Mouse (Mus musculus) left cerebral cortex, adult 8-10 months (tissue): ENCODE results near the gene Fam178b. TPM values are rescaled to one million over a fixed set of nuclear protein-coding genes. Genes with fewer than 3 reads are reported as not detected.
"Not testable (repeated sequence)": the region's sequence is repeated elsewhere in the genome, so short reads cannot be mapped to it uniquely, and the experiment has no call there.

Source experiments
- DNase-seq, 2 experiments: peaks; one replicate each; pipeline ENCODE4 v3.0.0; 2022; ENCODE audit warnings: low spot score in 2 of 2
- total RNA-seq, 4 experiments: library from RNA; stranded (reverse); gene quantifications; 2 replicates each; pipeline ENCODE4 v1.2.4; 2022

The Fam178b gene
- total RNA-seq, 4 experiments from 2014 or later = 0.57 TPM; not detected in 3

GRCm38 (mm10) chr1:36672648-36673350, 10.2 kb downstream of the Fam178b start:
- no peak for DNase-seq

- no peak for DNase-seq
Measured at GRCm38 (mm10) chr1:36671260-36671659, 11.7 kb downstream of the Fam178b start.

GRCm38 (mm10) chr1:36670256-36670655, 12.7 kb downstream of the Fam178b start:
- no peak for DNase-seq

- DNase-seq = not testable (repeated sequence)
Measured at GRCm38 (mm10) chr1:36668007-36668406, 15.0 kb downstream of the Fam178b start.

- DNase-seq = no peak
Measured at GRCm38 (mm10) chr1:36665934-36666333, 17.0 kb downstream of the Fam178b start.

GRCm38 (mm10) chr1:36665165-36665723, 17.7 kb downstream of the Fam178b start:
- DNase-seq = no peak

- DNase-seq = no peak
Measured at GRCm38 (mm10) chr1:36664457-36664856, 18.5 kb downstream of the Fam178b start.

GRCm38 (mm10) chr1:36658621-36659399, 24.2 kb downstream of the Fam178b start:
- no peak for DNase-seq

- no peak for DNase-seq
Measured at GRCm38 (mm10) chr1:36657658-36658415, 25.1 kb downstream of the Fam178b start.

- no peak for DNase-seq
Measured at GRCm38 (mm10) chr1:36656233-36656632, 26.8 kb downstream of the Fam178b start.

GRCm38 (mm10) chr1:36655039-36655438, 27.9 kb downstream of the Fam178b start:
- no peak for DNase-seq

GRCm38 (mm10) chr1:36647631-36648030, 35.4 kb downstream of the Fam178b start:
- no peak for DNase-seq

- DNase-seq = no peak
Measured at GRCm38 (mm10) chr1:36646285-36646684, 36.7 kb downstream of the Fam178b start.

- DNase-seq = no peak
Measured at GRCm38 (mm10) chr1:36644615-36645007, 38.4 kb downstream of the Fam178b start.

- DNase-seq = no peak
Measured at GRCm38 (mm10) chr1:36643957-36644614, 38.9 kb downstream of the Fam178b start.

- DNase-seq = no peak
Measured at GRCm38 (mm10) chr1:36635826-36636485, 47.0 kb downstream of the Fam178b start.

GRCm38 (mm10) chr1:36634940-36635339, 48.0 kb downstream of the Fam178b start:
- DNase-seq = peak; percentile 33 to 46

- DNase-seq = peak in 1 of 2 experiments; percentile 41
Measured at GRCm38 (mm10) chr1:36633920-36634319, 49.1 kb downstream of the Fam178b start.

- DNase-seq = no peak
Measured at GRCm38 (mm10) chr1:36632846-36633245, 50.1 kb downstream of the Fam178b start.

GRCm38 (mm10) chr1:36632090-36632489, 50.9 kb downstream of the Fam178b start:
- DNase-seq = no peak

GRCm38 (mm10) chr1:36631391-36631790, 51.6 kb downstream of the Fam178b start:
- DNase-seq = no peak
